Mouse (Mus musculus) embryonic facial prominence, embryonic 11.5 days (tissue): Measurements from ENCODE around the gene Fam71b. TPM values are rescaled to one million over a fixed set of nuclear protein-coding genes. Genes with fewer than 3 reads are reported as not detected.
"Not testable (repeated sequence)": the region's sequence is repeated elsewhere in the genome, so short reads cannot be mapped to it uniquely, and the experiment has no call there.

Experiments used
- ATAC-seq: fragments of 200-750 bp; cut with Nextera tagmentation; replicated peaks from 2 replicates; pipeline ENCODE4 v1.8.0; 2017; ENCODE audit warnings: low read depth; ENCODE audit not compliant: insufficient number of reproducible peaks, low FRiP score, low TSS enrichment
- DNase-seq: peaks from one replicate; pipeline ENCODE4 v3.0.0-alpha.2; 2015; ENCODE audit warnings: low spot score
- H3K27ac ChIP-seq: fragments of 300-500 bp; sonication (generic); replicated peaks from 2 replicates; pipeline ENCODE4 v1.5.1; 2014; ENCODE audit warnings: mild to moderate bottlenecking, low read depth, low read length, control low read depth
- H3K27me3 ChIP-seq: fragments of 300-500 bp; sonication (generic); 2 replicates; pipeline ENCODE4 v1.6.1; 2014; ENCODE audit warnings: mild to moderate bottlenecking, low read length, moderate library complexity, mixed read lengths; ENCODE audit not compliant: control insufficient read depth, insufficient read depth
- H3K36me3 ChIP-seq: fragments of 300-500 bp; sonication (generic); replicated peaks from 2 replicates; pipeline ENCODE4 v1.6.1; 2014; ENCODE audit warnings: low read depth, mild to moderate bottlenecking, low read length, moderate library complexity, mixed read lengths; ENCODE audit not compliant: control insufficient read depth, insufficient read depth
- H3K4me1 ChIP-seq: fragments of 300-500 bp; sonication (generic); 2 replicates; pipeline ENCODE4 v1.6.1; 2014; ENCODE audit warnings: low read length, mixed read lengths; ENCODE audit not compliant: control insufficient read depth, insufficient read depth
- H3K4me2 ChIP-seq: fragments of 300-500 bp; sonication (generic); 2 replicates; pipeline ENCODE4 v1.6.1; 2014; ENCODE audit warnings: low read depth, mild to moderate bottlenecking, control low read depth, low read length, moderate library complexity
- H3K4me3 ChIP-seq: fragments of 300-500 bp; sonication (generic); 2 replicates; pipeline ENCODE4 v1.5.1; 2014; ENCODE audit warnings: low read depth, low read length, control low read depth
- H3K9ac ChIP-seq: fragments of 300-500 bp; sonication (generic); replicated peaks from 2 replicates; pipeline ENCODE4 v1.6.1; 2014; ENCODE audit warnings: mild to moderate bottlenecking, control low read depth, low read length
- H3K9me3 ChIP-seq: fragments of 300-500 bp; sonication (generic); replicated peaks from 2 replicates; pipeline ENCODE4 v1.6.1; 2016; ENCODE audit warnings: mild to moderate bottlenecking, low read length, inconsistent platforms, mixed read lengths; ENCODE audit not compliant: control insufficient read depth
- WGBS: fragments of 180-500 bp; shearing (Covaris S2); extraction: QIAGEN DNeasy Blood & Tissue Kit; methylation state at CpG from one replicate; pipeline ENCODE4 v1.1.7; 2014; 5-methylcytosine and 5-hydroxymethylcytosine counted together
- polyA plus RNA-seq: library from polyadenylated mRNA; unstranded; fragments of >200 nt; fragmentation: Nextera tagmentation; extraction: Ambion mirVana; gene quantifications from 2 replicates; pipeline ENCODE4 v1.2.1, GENCODE M21; 2014

Fam71b gene
- polyA plus RNA-seq, 1 experiment from 2014 or later, result not detected

DNA sequence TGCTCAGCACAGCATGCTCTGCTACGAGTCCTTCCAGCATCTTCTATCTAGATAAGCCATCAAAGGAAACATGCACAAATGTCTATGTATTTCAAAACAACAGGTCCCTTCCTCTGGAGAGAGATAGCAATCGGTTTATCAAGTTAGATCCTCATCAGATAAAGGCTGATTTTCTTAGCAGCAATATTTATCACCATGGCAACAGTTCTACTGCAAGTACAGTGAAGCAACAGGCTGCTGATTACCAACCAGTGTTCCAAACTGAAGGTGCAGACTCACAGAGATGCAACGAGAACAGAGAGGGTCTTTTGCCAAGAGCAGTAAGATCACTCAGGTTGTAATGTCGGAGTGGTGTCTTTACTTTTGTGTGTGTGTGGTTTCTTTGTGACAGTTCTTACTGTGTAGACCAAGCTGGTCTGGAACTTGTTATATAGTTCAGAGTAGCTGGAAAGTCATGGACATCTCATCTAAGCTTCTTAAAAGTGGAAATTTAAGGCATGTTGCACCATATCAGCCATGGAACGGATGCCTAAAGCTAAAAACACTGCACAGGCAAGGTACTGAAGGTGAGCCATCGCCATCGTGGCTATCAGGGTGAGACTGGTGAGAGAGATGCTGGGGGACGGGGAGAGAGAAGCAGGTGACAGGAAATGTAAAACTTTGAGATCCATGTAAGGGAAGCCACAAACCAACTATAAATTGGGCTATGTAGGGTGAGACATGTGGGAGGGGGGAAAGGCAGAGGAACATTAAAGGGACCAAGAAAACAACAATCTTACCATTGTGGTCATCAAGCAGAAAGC, 24.9 kb downstream of the Fam71b start:
- WGBS, result 81% methylated on average over 8 of the region's 8 CpGs
- ATAC-seq (no peak), DNase-seq (no peak)
- no peak overlapping the region for H3K4me3 ChIP-seq
- no peaks in the 10 kb centered on the region for H3K4me1 ChIP-seq
- no peak overlapping the region for H3K4me2 ChIP-seq
- no peaks in the 10 kb centered on the region for H3K9me3 ChIP-seq
- no peak overlapping the region for H3K27ac ChIP-seq
- no peaks in the 10 kb centered on the region for H3K36me3 ChIP-seq
- no peak overlapping the region for H3K9ac ChIP-seq
- no peaks in the 10 kb centered on the region for H3K27me3 ChIP-seq

DNA sequence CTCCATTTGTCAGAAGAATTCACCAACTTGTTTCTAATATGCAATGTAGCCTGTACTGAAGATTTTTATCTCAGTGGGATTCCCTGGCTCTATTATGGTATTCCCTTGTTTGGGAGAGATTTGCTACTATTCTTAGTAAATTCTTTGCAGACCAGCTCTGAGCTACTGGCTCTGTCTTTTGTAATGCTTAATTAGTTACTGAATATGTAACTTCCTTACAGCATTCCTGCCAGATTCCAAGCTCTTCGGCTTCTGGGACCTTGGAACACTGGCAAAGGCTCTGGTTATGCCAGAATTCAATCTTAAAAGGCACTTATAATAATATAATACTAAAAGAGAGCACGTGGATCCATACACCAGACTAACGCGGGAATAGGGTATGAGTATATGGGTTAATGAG, 31.8 kb downstream of the Fam71b start:
- not testable (repeated sequence) for H3K9me3 ChIP-seq, H3K36me3 ChIP-seq, H3K9ac ChIP-seq, H3K4me2 ChIP-seq, DNase-seq, H3K4me3 ChIP-seq, H3K4me1 ChIP-seq, ATAC-seq, H3K27me3 ChIP-seq, H3K27ac ChIP-seq
- WGBS, result 44% methylated on average over 4 of the region's 4 CpGs

DNA sequence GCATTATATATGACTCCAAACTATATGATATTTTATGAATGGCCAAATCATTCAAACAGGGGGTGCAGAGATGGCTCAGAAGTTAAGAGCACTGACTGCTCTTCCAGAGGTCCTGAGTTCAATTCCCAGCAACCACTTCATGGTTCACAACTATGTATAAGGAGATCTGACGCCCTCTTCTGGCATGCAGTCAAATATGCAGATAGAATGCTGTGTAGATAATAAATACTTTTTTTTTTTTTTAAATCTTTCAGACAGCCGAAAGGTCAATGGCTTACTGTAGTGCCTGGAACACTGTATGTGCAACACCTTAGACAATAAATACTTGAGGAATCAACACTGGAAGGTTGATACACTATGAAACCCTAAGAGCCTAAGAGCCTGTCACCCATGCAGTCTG, 33.8 kb downstream of the Fam71b start:
- H3K27me3 ChIP-seq, result no peaks in the 10 kb centered on the region
- H3K4me1 ChIP-seq, result no peaks in the 10 kb centered on the region
- no peak overlapping the region for H3K4me3 ChIP-seq
- H3K27ac ChIP-seq, result no peak overlapping the region
- 88% methylated on average over 2 of the region's 2 CpGs for WGBS
- H3K4me2 ChIP-seq, result no peak overlapping the region
- no peak overlapping the region for H3K9ac ChIP-seq
- DNase-seq, result no peak
- no peaks in the 10 kb centered on the region for H3K9me3 ChIP-seq
- no peaks in the 10 kb centered on the region for H3K36me3 ChIP-seq
- no peak for ATAC-seq

DNA sequence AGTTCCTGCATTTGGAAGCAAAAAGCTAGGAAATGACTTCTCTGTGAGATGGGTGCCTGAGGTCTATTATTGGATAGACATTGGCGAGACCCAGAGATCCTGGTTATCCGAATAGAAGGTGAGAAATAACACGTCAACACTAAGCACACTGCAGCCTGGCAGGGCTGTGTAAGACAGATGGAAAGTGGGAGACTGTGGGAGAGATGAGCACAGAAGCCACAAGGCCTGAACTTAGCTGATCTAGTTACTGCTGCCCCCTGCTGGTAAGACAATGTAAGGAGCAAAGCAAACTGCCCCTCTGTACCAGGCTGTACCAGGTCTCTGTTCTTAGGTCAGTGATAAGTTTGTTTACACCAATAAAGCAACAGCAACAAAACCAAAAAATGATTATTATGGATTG, 34.8 kb downstream of the Fam71b start:
- no peak overlapping the region for H3K4me2 ChIP-seq
- H3K9ac ChIP-seq, result no peak overlapping the region
- no peaks in the 10 kb centered on the region for H3K36me3 ChIP-seq
- DNase-seq (peak; percentile 88), ATAC-seq (peak; percentile 72; the same call in 1 of the 2 replicates)
- no peak overlapping the region for H3K27ac ChIP-seq
- 23% methylated on average over 3 of the region's 3 CpGs for WGBS
- no peaks in the 10 kb centered on the region for H3K9me3 ChIP-seq
- H3K27me3 ChIP-seq, result no peaks in the 10 kb centered on the region
- no peak overlapping the region for H3K4me3 ChIP-seq
- H3K4me1 ChIP-seq, result no peaks in the 10 kb centered on the region

DNA sequence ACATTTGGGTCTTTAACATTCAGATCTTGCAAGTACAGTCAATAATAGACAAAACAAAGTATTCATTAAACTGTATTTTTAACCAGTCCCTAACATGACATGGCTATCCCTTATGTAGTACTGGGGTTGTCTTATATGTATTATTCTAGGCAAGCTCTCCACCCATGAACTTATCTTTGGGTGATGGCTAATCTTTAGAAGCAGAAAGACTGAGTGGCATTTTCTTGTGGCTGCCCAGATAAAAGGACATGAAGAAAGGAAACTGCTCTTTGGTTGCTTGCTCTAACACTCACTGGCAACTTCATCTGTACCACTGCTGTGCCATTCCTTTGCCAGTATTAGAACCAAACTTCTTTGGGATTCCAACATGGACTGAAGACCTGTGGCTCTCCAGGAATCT, 39.0 kb downstream of the Fam71b start:
- Histone ChIP-seq H3K27me3 (no peaks in the 10 kb centered on the region), H3K4me2 (no peak overlapping the region), H3K9me3 (no peaks in the 10 kb centered on the region), H3K27ac (no peak overlapping the region), H3K4me3 (no peak overlapping the region), H3K36me3 (no peaks in the 10 kb centered on the region), H3K4me1 (no peaks in the 10 kb centered on the region), H3K9ac (no peak overlapping the region)
- DNase-seq (no peak), ATAC-seq (no peak)

DNA sequence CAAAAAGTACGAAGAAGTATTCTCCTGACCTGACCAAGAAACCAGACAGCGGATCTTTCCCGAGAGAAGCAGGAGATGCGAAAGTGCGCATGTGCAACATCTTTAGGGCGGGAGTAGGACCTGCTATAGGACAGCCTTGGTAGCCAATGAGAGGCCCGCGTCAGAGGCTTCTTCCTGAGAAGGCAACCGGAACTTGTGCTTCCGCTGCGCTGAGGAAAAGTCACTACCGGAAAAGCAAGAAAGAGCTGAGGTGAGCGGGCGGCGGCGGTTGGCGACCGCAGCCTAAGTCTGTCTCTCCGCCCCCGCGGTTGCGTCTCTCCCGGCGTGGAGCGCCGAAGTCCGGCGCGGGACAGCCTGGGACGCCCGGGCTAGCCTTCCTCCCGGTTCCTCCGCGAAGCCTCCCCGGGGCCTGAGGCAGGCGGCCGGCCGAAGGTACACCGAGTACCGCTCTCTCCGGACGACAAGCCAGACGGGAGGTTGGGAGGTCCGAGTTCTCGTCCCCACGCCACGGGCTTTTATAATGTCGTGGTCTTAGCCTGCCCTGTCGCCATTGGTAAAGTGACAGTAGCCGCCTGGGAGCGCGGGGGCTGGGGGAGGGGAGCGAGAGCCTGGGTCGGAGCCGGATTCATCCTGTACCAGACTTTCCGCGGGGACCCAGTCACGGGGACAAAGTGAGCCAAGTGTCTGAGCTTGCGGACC, 40.5 kb downstream of the Fam71b start, which contains the start of gene Med7:
Gene Med7 (plus strand): TSS at position 166 of the 699 bp plus-strand sequence.
- H3K9ac ChIP-seq, result peak within 1 kb of the TSS; percentile 90
- peak within 1 kb of the TSS; percentile 78 for H3K4me2 ChIP-seq
- no peaks in the 10 kb centered on the region for H3K9me3 ChIP-seq
- H3K4me3 ChIP-seq, result peak within 1 kb of the TSS; percentile 91
- DNase-seq, result peak; percentile 98
- ATAC-seq, result peak; percentile 99
- under 1% methylated on average over 59 of the region's 59 CpGs for WGBS
- no peaks in the 10 kb centered on the region for H3K36me3 ChIP-seq
- no peaks in the 10 kb centered on the region for H3K4me1 ChIP-seq
- H3K27me3 ChIP-seq, result no peaks in the 10 kb centered on the region
- H3K27ac ChIP-seq, result peak within 1 kb of the TSS; percentile 81

DNA sequence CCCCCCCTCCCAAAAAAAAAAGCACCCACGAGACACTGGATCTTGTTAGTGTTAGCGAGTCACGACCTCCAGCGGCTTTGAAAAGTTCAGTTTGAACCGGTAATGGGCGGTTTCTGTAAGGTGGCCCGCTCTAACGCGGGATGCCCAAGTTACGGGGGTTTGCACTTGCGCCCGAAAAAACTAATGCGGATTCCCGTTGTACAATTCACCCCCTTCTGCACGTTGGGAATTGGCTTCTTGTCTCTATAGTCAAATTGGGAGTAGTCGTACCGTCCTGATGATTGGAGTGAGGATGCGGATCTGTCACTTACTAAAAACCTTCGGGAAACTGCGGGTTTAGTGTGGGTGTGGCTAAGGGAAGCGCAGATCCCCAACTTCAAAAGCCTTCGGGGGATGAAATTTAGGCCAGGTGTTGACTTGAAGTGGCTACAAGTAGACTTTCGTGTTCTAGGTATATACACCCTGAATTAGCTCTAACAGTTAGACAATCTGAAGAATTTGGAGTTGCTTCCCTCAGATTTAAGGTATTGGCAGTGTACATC, 41.2 kb downstream of the Fam71b start:
- Histone ChIP-seq H3K9me3 (no peaks in the 10 kb centered on the region), H3K36me3 (no peaks in the 10 kb centered on the region), H3K27ac (no peak overlapping the region), H3K9ac (peak overlapping the region; percentile 90), H3K27me3 (no peaks in the 10 kb centered on the region), H3K4me2 (peak overlapping the region; percentile 78), H3K4me1 (no peaks in the 10 kb centered on the region), H3K4me3 (peak overlapping the region; percentile 91)
- no peak for ATAC-seq
- WGBS, result under 1% methylated on average over 23 of the region's 23 CpGs
- peak; percentile 77 for DNase-seq

DNA sequence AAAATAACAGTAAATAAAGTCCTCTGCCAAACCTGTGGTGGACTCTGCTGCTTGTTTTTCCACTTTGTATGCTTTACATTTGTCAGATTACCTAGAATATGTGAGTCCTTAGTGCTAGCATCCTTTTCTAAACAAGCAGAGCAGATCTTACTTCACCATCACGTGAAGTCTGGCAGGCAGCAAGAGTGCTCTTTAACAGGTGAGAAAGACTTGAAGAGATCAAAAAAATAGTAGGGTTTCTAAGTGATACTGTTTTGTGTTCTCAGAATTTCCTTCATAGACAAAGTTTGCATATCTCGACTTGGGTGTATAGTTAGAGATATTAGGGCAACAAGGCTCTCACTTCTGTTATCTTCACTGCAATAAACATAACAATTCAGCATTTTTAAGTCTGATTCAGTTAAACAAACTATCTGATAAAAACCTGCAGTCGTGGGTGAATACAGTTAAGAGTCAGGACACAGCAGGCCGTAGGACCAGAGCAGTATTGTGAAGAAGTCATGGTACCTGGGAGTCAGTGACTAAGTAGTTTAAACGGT, 42.7 kb downstream of the Fam71b start:
- Histone ChIP-seq H3K4me1 (no peaks in the 10 kb centered on the region), H3K36me3 (no peaks in the 10 kb centered on the region), H3K4me3 (no peak overlapping the region), H3K27me3 (no peaks in the 10 kb centered on the region), H3K9me3 (no peaks in the 10 kb centered on the region), H3K4me2 (no peak overlapping the region), H3K9ac (no peak overlapping the region), H3K27ac (no peak overlapping the region)
- DNase-seq, result no peak
- ATAC-seq, result no peak
- WGBS, result 95% methylated on average over 5 of the region's 5 CpGs
